Mouse (Mus musculus): ENCODE results near the gene Col23a1. TPM values are rescaled to one million over a fixed set of nuclear protein-coding genes. Genes with fewer than 3 reads are reported as not detected.

Col23a1 gene
- total and polyA plus RNA-seq, 3 experiments, result 1.1 to 1.7 (median 1.3) TPM

GRCm38 (mm10) chr11:51568801-51569200, 279.1 kb downstream of the Col23a1 start:
- Histone ChIP-seq H3K4me3 (no peak overlapping the region), H3K27me3 (ENCODE audit: control insufficient read depth, insufficient read depth, low read length) (no peaks in the 10 kb centered on the region), H3K27ac (no peak overlapping the region), H3K4me1 (ENCODE audit: control insufficient read depth, insufficient read depth, low read length) (no peaks in the 10 kb centered on the region), H3K36me3 (ENCODE audit: control insufficient read depth, insufficient read depth, low read length) (no peaks in the 10 kb centered on the region), H3K9ac (ENCODE audit: low read depth, low read length) (no peak overlapping the region), H3K79me2 (replicated peaks; ENCODE audit: control insufficient read depth, insufficient read depth, low read length) (no peaks in the 10 kb centered on the region)
- TF ChIP-seq CTCF (IDR thresholded peaks at IDR 0.05), result no peak
- no peak for TF ChIP-seq EP300 (IDR thresholded peaks at IDR 0.05; ENCODE audit: insufficient read depth, low read depth, low read length)
- no peak for TF ChIP-seq POLR2A (IDR thresholded peaks at IDR 0.05; ENCODE audit: insufficient read depth, low read depth, low read length)
- 86% methylated on average over 4 of the region's 4 CpGs for WGBS
- DNase-seq, result no peak
- intact Hi-C loops (cut with DNase I), result no loop called here

- intact Hi-C loops (cut with DNase I), result no loop called here
- TF ChIP-seq POLR2A (IDR thresholded peaks at IDR 0.05; ENCODE audit: insufficient read depth, low read depth, low read length), result no peak
- no peak for TF ChIP-seq CTCF (IDR thresholded peaks at IDR 0.05)
- no peak for TF ChIP-seq EP300 (IDR thresholded peaks at IDR 0.05; ENCODE audit: insufficient read depth, low read depth, low read length)
- H3K36me3 ChIP-seq (ENCODE audit: control insufficient read depth, insufficient read depth, low read length), result no peaks in the 10 kb centered on the region
- 73% methylated on average over 4 of the region's 4 CpGs for WGBS
- H3K79me2 ChIP-seq (replicated peaks; ENCODE audit: control insufficient read depth, insufficient read depth, low read length), result no peaks in the 10 kb centered on the region
- H3K4me3 ChIP-seq, result no peak overlapping the region
- H3K27ac ChIP-seq, result no peak overlapping the region
- DNase-seq, result no peak
- H3K9ac ChIP-seq (ENCODE audit: low read depth, low read length), result no peak overlapping the region
- H3K27me3 ChIP-seq (ENCODE audit: control insufficient read depth, insufficient read depth, low read length), result no peaks in the 10 kb centered on the region
- no peaks in the 10 kb centered on the region for H3K4me1 ChIP-seq (ENCODE audit: control insufficient read depth, insufficient read depth, low read length)
These were observed 286.7 kb downstream of the Col23a1 start for GRCm38 (mm10) chr11:51576454-51576853.

GRCm38 (mm10) chr11:51577587-51577986, 287.9 kb downstream of the Col23a1 start:
- Histone ChIP-seq H3K27ac (no peak overlapping the region), H3K4me3 (no peak overlapping the region), H3K4me1 (ENCODE audit: control insufficient read depth, insufficient read depth, low read length) (no peaks in the 10 kb centered on the region), H3K36me3 (ENCODE audit: control insufficient read depth, insufficient read depth, low read length) (no peaks in the 10 kb centered on the region), H3K27me3 (ENCODE audit: control insufficient read depth, insufficient read depth, low read length) (no peaks in the 10 kb centered on the region), H3K79me2 (replicated peaks; ENCODE audit: control insufficient read depth, insufficient read depth, low read length) (no peaks in the 10 kb centered on the region), H3K9ac (ENCODE audit: low read depth, low read length) (no peak overlapping the region)
- TF ChIP-seq CTCF (IDR thresholded peaks at IDR 0.05) (no peak), EP300 (IDR thresholded peaks at IDR 0.05; ENCODE audit: insufficient read depth, low read depth, low read length) (no peak), POLR2A (IDR thresholded peaks at IDR 0.05; ENCODE audit: insufficient read depth, low read depth, low read length) (no peak)
- 75% methylated on average over 7 of the region's 7 CpGs for WGBS
- DNase-seq, result no peak
- intact Hi-C loops (cut with DNase I), result no loop called here

- intact Hi-C loops (cut with DNase I), result no loop called here
- no peaks in the 10 kb centered on the region for H3K27me3 ChIP-seq (ENCODE audit: control insufficient read depth, insufficient read depth, low read length)
- H3K4me3 ChIP-seq, result no peak overlapping the region
- H3K9ac ChIP-seq (ENCODE audit: low read depth, low read length), result no peak overlapping the region
- no peak for DNase-seq
- 62% methylated on average over 4 of the region's 4 CpGs for WGBS
- H3K27ac ChIP-seq, result no peak overlapping the region
- H3K79me2 ChIP-seq (replicated peaks; ENCODE audit: control insufficient read depth, insufficient read depth, low read length), result no peaks in the 10 kb centered on the region
- TF ChIP-seq POLR2A (IDR thresholded peaks at IDR 0.05; ENCODE audit: insufficient read depth, low read depth, low read length) (no peak), CTCF (IDR thresholded peaks at IDR 0.05) (no peak), EP300 (IDR thresholded peaks at IDR 0.05; ENCODE audit: insufficient read depth, low read depth, low read length) (no peak)
- H3K4me1 ChIP-seq (ENCODE audit: control insufficient read depth, insufficient read depth, low read length), result peaks cover 3% of the 10 kb centered on the region
- H3K36me3 ChIP-seq (ENCODE audit: control insufficient read depth, insufficient read depth, low read length), result no peaks in the 10 kb centered on the region
These were observed 289.3 kb downstream of the Col23a1 start for GRCm38 (mm10) chr11:51579024-51579423.

GRCm38 (mm10) chr11:51582713-51583112, 293.0 kb downstream of the Col23a1 start:
- DNase-seq, result peak; percentile 70 to 72
- H3K4me3 ChIP-seq, result no peak overlapping the region
- peaks cover 9% of the 10 kb centered on the region for H3K4me1 ChIP-seq (ENCODE audit: control insufficient read depth, insufficient read depth, low read length)
- H3K9ac ChIP-seq (ENCODE audit: low read depth, low read length), result no peak overlapping the region
- TF ChIP-seq POLR2A (IDR thresholded peaks at IDR 0.05; ENCODE audit: insufficient read depth, low read depth, low read length) (no peak), CTCF (IDR thresholded peaks at IDR 0.05) (peak; percentile 77)
- H3K36me3 ChIP-seq (ENCODE audit: control insufficient read depth, insufficient read depth, low read length), result no peaks in the 10 kb centered on the region
- intact Hi-C loops (cut with DNase I), result no loop called here
- no peak overlapping the region for H3K27ac ChIP-seq
- 37% methylated on average over 8 of the region's 8 CpGs for WGBS
- H3K79me2 ChIP-seq (replicated peaks; ENCODE audit: control insufficient read depth, insufficient read depth, low read length), result no peaks in the 10 kb centered on the region; the same call in 1 of the 2 replicates
- no peaks in the 10 kb centered on the region for H3K27me3 ChIP-seq (ENCODE audit: control insufficient read depth, insufficient read depth, low read length)

GRCm38 (mm10) chr11:51584057-51584430, 294.3 kb downstream of the Col23a1 start:
- WGBS, result 8% methylated on average over 9 of the region's 9 CpGs
- intact Hi-C loops (cut with DNase I), result loop anchor here (2.0 kb wide), 1 partner anchor 23 kb away; the partner anchor contains the start of gene Hnrnpab

More at GRCm38 (mm10) chr11:51584057-51584430, 294.3 kb downstream of the Col23a1 start:
- Histone ChIP-seq H3K79me2 (replicated peaks; ENCODE audit: control insufficient read depth, insufficient read depth, low read length) (no peaks in the 10 kb centered on the region; the same call in 1 of the 2 replicates), H3K27me3 (ENCODE audit: control insufficient read depth, insufficient read depth, low read length) (no peaks in the 10 kb centered on the region), H3K4me3 (peak overlapping the region; percentile 76), H3K4me1 (ENCODE audit: control insufficient read depth, insufficient read depth, low read length) (peaks cover 9% of the 10 kb centered on the region), H3K36me3 (ENCODE audit: control insufficient read depth, insufficient read depth, low read length) (no peaks in the 10 kb centered on the region), H3K27ac (peak overlapping the region; percentile 99), H3K9ac (ENCODE audit: low read depth, low read length) (peak overlapping the region; percentile 91)
- TF ChIP-seq POLR2A (IDR thresholded peaks at IDR 0.05; ENCODE audit: insufficient read depth, low read depth, low read length), result no peak
- DNase-seq, result peak in 1 of 2 experiments; percentile 65

All from heart, adult 2 months (tissue).